Mouse (Mus musculus) heart, postnatal 0 days (tissue): ENCODE results near the gene Mrpl38. TPM values are rescaled to one million over a fixed set of nuclear protein-coding genes. Genes with fewer than 3 reads are reported as not detected.

Experiments used
- ATAC-seq: fragments of 200-750 bp; cut with Nextera tagmentation; 2 replicates; pipeline ENCODE4 v1.8.0; 2017; ENCODE audit warnings: low read depth, moderate number of reproducible peaks, moderate library complexity; ENCODE audit not compliant: insufficient read depth
- DNase-seq: peaks from one replicate; pipeline ENCODE4 v3.0.0-alpha.2; 2016; ENCODE audit warnings: low spot score
- H3K27ac ChIP-seq: fragments of 300-500 bp; sonication (generic); 2 replicates; pipeline ENCODE4 v1.5.1; 2014; ENCODE audit warnings: low read depth, mild to moderate bottlenecking
- H3K27me3 ChIP-seq: fragments of 300-500 bp; sonication (generic); 2 replicates; pipeline ENCODE4 v1.6.1; 2014; ENCODE audit warnings: low read length, mixed read lengths; ENCODE audit not compliant: control insufficient read depth, insufficient read depth
- H3K36me3 ChIP-seq: fragments of 300-500 bp; sonication (generic); replicated peaks from 2 replicates; pipeline ENCODE4 v1.6.1; 2014; ENCODE audit warnings: low read length, mixed read lengths; ENCODE audit not compliant: control insufficient read depth, insufficient read depth
- H3K4me1 ChIP-seq: fragments of 300-500 bp; sonication (generic); 2 replicates; pipeline ENCODE4 v1.6.1; 2014; ENCODE audit warnings: antibody characterized with exemption; ENCODE audit not compliant: control insufficient read depth, insufficient read depth
- H3K4me2 ChIP-seq: fragments of 300-500 bp; sonication (generic); 2 replicates; pipeline ENCODE4 v1.6.1; 2014; ENCODE audit warnings: low read depth, mild to moderate bottlenecking, low read length, moderate library complexity
- H3K4me3 ChIP-seq: fragments of 300-500 bp; sonication (generic); 2 replicates; pipeline ENCODE4 v1.5.1; 2014; ENCODE audit warnings: low read depth, low read length
- H3K9ac ChIP-seq: fragments of 300-500 bp; sonication (generic); replicated peaks from 2 replicates; pipeline ENCODE4 v1.6.1; 2014; ENCODE audit warnings: low read depth, low read length, mixed read lengths
- H3K9me3 ChIP-seq: fragments of 300-500 bp; sonication (generic); replicated peaks from 2 replicates; pipeline ENCODE4 v1.6.1; 2016; ENCODE audit warnings: low read length; ENCODE audit not compliant: control insufficient read depth
- CTCF ChIP-seq: IDR thresholded peaks from 2 replicates; pipeline ENCODE4 v1.5.1; 2016; ENCODE audit warnings: antibody characterized with exemption, control low read depth, low read depth
- WGBS: fragments of 180-500 bp; shearing (Covaris S2); extraction: QIAGEN DNeasy Blood & Tissue Kit; methylation state at CpG from one replicate; pipeline ENCODE4 v1.1.7; 2014; 5-methylcytosine and 5-hydroxymethylcytosine counted together
- polyA plus RNA-seq: library from polyadenylated mRNA; unstranded; fragments of >200 nt; fragmentation: Nextera tagmentation; extraction: Ambion mirVana; gene quantifications from 2 replicates; pipeline ENCODE4 v1.2.1, GENCODE M21; 2015
- total RNA-seq: library from RNA; depleted of rRNA; stranded (reverse); fragments of >200 nt; gene quantifications from 2 replicates; pipeline ENCODE4 v1.2.3, GENCODE M21; 2014; ENCODE audit warnings: low replicate concordance; rRNA removed

Mrpl38 gene
- total and polyA plus RNA-seq, 2 experiments from 2014 or later = 79.1 to 114 TPM

GRCm38 (mm10) chr11:116083096-116083672 lies 55.5 kb downstream of the Mrpl38 start:
- no peaks in the 10 kb centered on the region for H3K9me3 ChIP-seq
- no peak overlapping the region for H3K4me3 ChIP-seq
- H3K9ac ChIP-seq = no peak overlapping the region
- no peak overlapping the region for H3K27ac ChIP-seq
- no peak overlapping the region for H3K4me2 ChIP-seq
- ATAC-seq (no peak), DNase-seq (no peak)
- no peaks in the 10 kb centered on the region for H3K27me3 ChIP-seq
- 83% methylated on average over 14 of the region's 14 CpGs for WGBS
- no peak for TF ChIP-seq CTCF
- H3K36me3 ChIP-seq = peaks cover 54% of the 10 kb centered on the region
- H3K4me1 ChIP-seq = peaks cover 15% of the 10 kb centered on the region; the same call in 1 of the 2 replicates

Other genes starting within 250 kb of the Mrpl38 start
- 57.5 and 83.0 TPM in 2 replicates for gene Smim5, start 238.9 kb downstream of the Mrpl38 start, total RNA-seq
- gene Smim5, start 238.9 kb downstream of the Mrpl38 start, polyA plus RNA-seq = 79.3 and 93.3 TPM in 2 replicates
- not detected in 2 replicates for gene Smim6, start 226.9 kb downstream of the Mrpl38 start, total RNA-seq
- gene Smim6, start 226.9 kb downstream of the Mrpl38 start, polyA plus RNA-seq = 0.98 and 1.6 TPM in 2 replicates
- gene Sap30bp, start 205.6 kb downstream of the Mrpl38 start, total RNA-seq = 11.7 and 17.9 TPM in 2 replicates
- 19.0 and 19.6 TPM in 2 replicates for gene Sap30bp, start 205.6 kb downstream of the Mrpl38 start, polyA plus RNA-seq
- 5.4 and 5.8 TPM in 2 replicates for gene Recql5, start 205.4 kb downstream of the Mrpl38 start, total RNA-seq
- 6.2 and 6.3 TPM in 2 replicates for gene Recql5, start 205.4 kb downstream of the Mrpl38 start, polyA plus RNA-seq
- gene Itgb4, start 164.2 kb downstream of the Mrpl38 start, total RNA-seq = 1.1 and 1.5 TPM in 2 replicates
- gene Itgb4, start 164.2 kb downstream of the Mrpl38 start, polyA plus RNA-seq = 0.85 and 1.1 TPM in 2 replicates
- gene Galk1, start 126.1 kb downstream of the Mrpl38 start, total RNA-seq = 90.4 and 98.3 TPM in 2 replicates
- gene Galk1, start 126.1 kb downstream of the Mrpl38 start, polyA plus RNA-seq = 86.3 and 88.4 TPM in 2 replicates
- 365 and 410 TPM in 2 replicates for gene H3f3b, start 110.9 kb downstream of the Mrpl38 start, total RNA-seq
- 518 and 561 TPM in 2 replicates for gene H3f3b, start 110.9 kb downstream of the Mrpl38 start, polyA plus RNA-seq
- gene Unk, start 108.5 kb downstream of the Mrpl38 start, total RNA-seq = 23.1 and 26.1 TPM in 2 replicates
- gene Unk, start 108.5 kb downstream of the Mrpl38 start, polyA plus RNA-seq = 8.4 and 9.5 TPM in 2 replicates
- gene Unc13d, start 60.9 kb downstream of the Mrpl38 start, total RNA-seq = 0.27 and 2.7 TPM in 2 replicates
- 0.42 and 0.47 TPM in 2 replicates for gene Unc13d, start 60.9 kb downstream of the Mrpl38 start, polyA plus RNA-seq
- gene Wbp2, start 51.9 kb downstream of the Mrpl38 start, total RNA-seq = 113 and 120 TPM in 2 replicates
- 106 and 117 TPM in 2 replicates for gene Wbp2, start 51.9 kb downstream of the Mrpl38 start, polyA plus RNA-seq
- gene Trim47, start 11.7 kb downstream of the Mrpl38 start, total RNA-seq = 89.0 and 104 TPM in 2 replicates
- 42.8 and 43.9 TPM in 2 replicates for gene Trim47, start 11.7 kb downstream of the Mrpl38 start, polyA plus RNA-seq
- gene Trim65, start 7.7 kb downstream of the Mrpl38 start, total RNA-seq = 5.9 and 15.0 TPM in 2 replicates
- 2.7 TPM in 2 replicates for gene Trim65, start 7.7 kb downstream of the Mrpl38 start, polyA plus RNA-seq
- gene Fbf1, start 29.3 kb upstream of the Mrpl38 start, total RNA-seq = 20.4 and 22.8 TPM in 2 replicates
- 8.2 and 8.5 TPM in 2 replicates for gene Fbf1, start 29.3 kb upstream of the Mrpl38 start, polyA plus RNA-seq
- gene Ten1, start 60.0 kb upstream of the Mrpl38 start, total RNA-seq = 58.4 and 63.6 TPM in 2 replicates
- 64.0 and 68.2 TPM in 2 replicates for gene Ten1, start 60.0 kb upstream of the Mrpl38 start, polyA plus RNA-seq
- 64.9 and 65.8 TPM in 2 replicates for gene Acox1, start 60.2 kb upstream of the Mrpl38 start, total RNA-seq
- gene Acox1, start 60.2 kb upstream of the Mrpl38 start, polyA plus RNA-seq = 43.0 and 46.7 TPM in 2 replicates
- 2.1 and 3.4 TPM in 2 replicates for gene Evpl, start 99.2 kb upstream of the Mrpl38 start, total RNA-seq
- gene Evpl, start 99.2 kb upstream of the Mrpl38 start, polyA plus RNA-seq = 0.45 TPM in 2 replicates
- 28.1 and 33.6 TPM in 2 replicates for gene Srp68, start 135.3 kb upstream of the Mrpl38 start, total RNA-seq
- gene Srp68, start 135.3 kb upstream of the Mrpl38 start, polyA plus RNA-seq = 47.8 and 48.2 TPM in 2 replicates
- not detected in 2 replicates for gene Galr2, start 142.1 kb upstream of the Mrpl38 start, total RNA-seq
- 0.05 TPM in 2 replicates for gene Galr2, start 142.1 kb upstream of the Mrpl38 start, polyA plus RNA-seq
- 37.6 and 94.7 TPM in 2 replicates for gene Exoc7, start 168.4 kb upstream of the Mrpl38 start, total RNA-seq
- gene Exoc7, start 168.4 kb upstream of the Mrpl38 start, polyA plus RNA-seq = 43.9 and 48.7 TPM in 2 replicates
- 2.7 TPM in 1 of 2 replicates, not detected in the other for gene Foxj1, start 196.5 kb upstream of the Mrpl38 start, total RNA-seq
- 0.04 and 1.0 TPM in 2 replicates for gene Foxj1, start 196.5 kb upstream of the Mrpl38 start, polyA plus RNA-seq